Mouse (Mus musculus) hindbrain, embryonic 13.5 days (tissue): ENCODE data around the gene Sestd1. TPM values are rescaled to one million over a fixed set of nuclear protein-coding genes. Genes with fewer than 3 reads are reported as not detected.

Source experiments
- ATAC-seq: fragments of 200-750 bp; cut with Nextera tagmentation; 2 replicates; pipeline ENCODE4 v1.8.0; 2017; ENCODE audit warnings: moderate TSS enrichment; ENCODE audit not compliant: low FRiP score
- H3K27ac ChIP-seq: fragments of 300-500 bp; sonication (generic); 2 replicates; pipeline ENCODE4 v1.5.1; 2015; ENCODE audit warnings: inconsistent platforms, mild to moderate bottlenecking, moderate library complexity
- H3K27me3 ChIP-seq: fragments of 300-500 bp; sonication (generic); 2 replicates; pipeline ENCODE4 v1.6.1; 2015; ENCODE audit warnings: mild to moderate bottlenecking, inconsistent platforms
- H3K36me3 ChIP-seq: fragments of 300-500 bp; sonication (generic); 2 replicates; pipeline ENCODE4 v1.6.1; 2015; ENCODE audit warnings: mild to moderate bottlenecking, inconsistent platforms
- H3K4me1 ChIP-seq: fragments of 300-500 bp; sonication (generic); replicated peaks from 2 replicates; pipeline ENCODE4 v1.6.1; 2015; ENCODE audit warnings: inconsistent platforms
- H3K4me2 ChIP-seq: fragments of 300-500 bp; sonication (generic); 2 replicates; pipeline ENCODE4 v1.6.1; 2015; ENCODE audit warnings: inconsistent platforms, mild to moderate bottlenecking, moderate library complexity
- H3K4me3 ChIP-seq: fragments of 300-500 bp; sonication (generic); 2 replicates; pipeline ENCODE4 v1.5.1; 2015; ENCODE audit warnings: mild to moderate bottlenecking, inconsistent platforms
- H3K9ac ChIP-seq: fragments of 300-500 bp; sonication (generic); 2 replicates; pipeline ENCODE4 v1.6.1; 2015; ENCODE audit warnings: mild to moderate bottlenecking, inconsistent platforms
- H3K9me3 ChIP-seq: fragments of 300-500 bp; sonication (generic); 2 replicates; pipeline ENCODE4 v1.6.1; 2016; ENCODE audit warnings: inconsistent platforms
- WGBS: fragments of 180-500 bp; shearing (Covaris S2); methylation state at CpG from one replicate; pipeline ENCODE4 v1.1.7; 2015; 5-methylcytosine and 5-hydroxymethylcytosine counted together
- polyA plus RNA-seq: library from polyadenylated mRNA; unstranded; fragments of >200 nt; fragmentation: Nextera tagmentation; extraction: Ambion mirVana; gene quantifications from 2 replicates; pipeline ENCODE4 v1.2.1, GENCODE M21; 2015

Gene Sestd1
- polyA plus RNA-seq, 1 experiment from 2014 or later, result 27.8 TPM

- H3K9ac ChIP-seq, result no peak overlapping the region
- H3K4me2 ChIP-seq, result no peak overlapping the region
- peaks cover 22% of the 10 kb centered on the region for H3K36me3 ChIP-seq
- 86% methylated on average over 3 of the region's 3 CpGs for WGBS
- no peaks in the 10 kb centered on the region for H3K27me3 ChIP-seq
- peaks cover 26% of the 10 kb centered on the region for H3K4me1 ChIP-seq
- H3K27ac ChIP-seq, result no peak overlapping the region
- no peak overlapping the region for H3K4me3 ChIP-seq
- no peak for ATAC-seq
- H3K9me3 ChIP-seq, result no peaks in the 10 kb centered on the region
These were observed 34.6 kb downstream of the Sestd1 start for GRCm38 (mm10) chr2:77245806-77246205.

- H3K4me3 ChIP-seq, result no peak overlapping the region
- peaks cover 39% of the 10 kb centered on the region for H3K36me3 ChIP-seq
- H3K9ac ChIP-seq, result no peak overlapping the region
- WGBS, result 90% methylated on average over 6 of the region's 6 CpGs
- no peaks in the 10 kb centered on the region for H3K9me3 ChIP-seq
- no peak for ATAC-seq
- H3K4me1 ChIP-seq, result peaks cover 12% of the 10 kb centered on the region
- H3K27me3 ChIP-seq, result no peaks in the 10 kb centered on the region
- no peak overlapping the region for H3K27ac ChIP-seq
- H3K4me2 ChIP-seq, result no peak overlapping the region
These were observed 38.1 kb downstream of the Sestd1 start for GRCm38 (mm10) chr2:77242248-77242647.

GRCm38 (mm10) chr2:77238607-77239006, 41.8 kb downstream of the Sestd1 start:
- no peaks in the 10 kb centered on the region for H3K27me3 ChIP-seq

GRCm38 (mm10) chr2:77238046-77238445, 42.3 kb downstream of the Sestd1 start:
- Histone ChIP-seq H3K4me1 (no peaks in the 10 kb centered on the region), H3K4me3 (no peak overlapping the region), H3K4me2 (no peak overlapping the region), H3K36me3 (peaks cover 46% of the 10 kb centered on the region), H3K9ac (no peak overlapping the region), H3K9me3 (no peaks in the 10 kb centered on the region), H3K27ac (no peak overlapping the region), H3K27me3 (no peaks in the 10 kb centered on the region)
- ATAC-seq, result no peak
- WGBS, result 77% methylated on average over 3 of the region's 3 CpGs

More at GRCm38 (mm10) chr2:77238607-77239006, 41.8 kb downstream of the Sestd1 start:
- no peak overlapping the region for H3K9ac ChIP-seq
- H3K4me1 ChIP-seq, result no peaks in the 10 kb centered on the region
- H3K4me2 ChIP-seq, result no peak overlapping the region
- no peaks in the 10 kb centered on the region for H3K9me3 ChIP-seq
- peaks cover 45% of the 10 kb centered on the region for H3K36me3 ChIP-seq
- no peak for ATAC-seq
- no peak overlapping the region for H3K27ac ChIP-seq
- H3K4me3 ChIP-seq, result no peak overlapping the region
- WGBS, result 91% methylated on average over 3 of the region's 3 CpGs

GRCm38 (mm10) chr2:77236860-77237259, 43.5 kb downstream of the Sestd1 start:
- no peaks in the 10 kb centered on the region for H3K9me3 ChIP-seq
- H3K27ac ChIP-seq, result no peak overlapping the region
- 80% methylated on average over 4 of the region's 4 CpGs for WGBS
- no peaks in the 10 kb centered on the region for H3K27me3 ChIP-seq
- no peaks in the 10 kb centered on the region for H3K4me1 ChIP-seq
- H3K4me2 ChIP-seq, result no peak overlapping the region
- H3K4me3 ChIP-seq, result no peak overlapping the region
- H3K36me3 ChIP-seq, result peaks cover 58% of the 10 kb centered on the region
- ATAC-seq, result no peak
- no peak overlapping the region for H3K9ac ChIP-seq

GRCm38 (mm10) chr2:77235896-77236295, 44.5 kb downstream of the Sestd1 start:
- Histone ChIP-seq H3K4me3 (no peak overlapping the region), H3K27ac (no peak overlapping the region), H3K4me2 (no peak overlapping the region), H3K36me3 (peaks cover 60% of the 10 kb centered on the region), H3K4me1 (no peaks in the 10 kb centered on the region), H3K27me3 (no peaks in the 10 kb centered on the region), H3K9me3 (no peaks in the 10 kb centered on the region), H3K9ac (no peak overlapping the region)
- ATAC-seq, result no peak
- whole genome bisulfite sequencing, result 89% methylated on average over 4 of the region's 4 CpGs

GRCm38 (mm10) chr2:77232604-77233003, 47.8 kb downstream of the Sestd1 start:
- Histone ChIP-seq H3K9ac (no peak overlapping the region), H3K4me3 (no peak overlapping the region), H3K4me2 (no peak overlapping the region), H3K4me1 (no peaks in the 10 kb centered on the region), H3K27ac (no peak overlapping the region), H3K36me3 (peaks cover 49% of the 10 kb centered on the region), H3K27me3 (no peaks in the 10 kb centered on the region), H3K9me3 (no peaks in the 10 kb centered on the region)
- ATAC-seq, result no peak
- 93% methylated on average over 2 of the region's 2 CpGs for WGBS

- H3K4me2 ChIP-seq, result no peak overlapping the region
- H3K27ac ChIP-seq, result no peak overlapping the region
- H3K4me3 ChIP-seq, result no peak overlapping the region
- H3K36me3 ChIP-seq, result peaks cover 11% of the 10 kb centered on the region
- no peaks in the 10 kb centered on the region for H3K27me3 ChIP-seq
- no peak overlapping the region for H3K9ac ChIP-seq
- no peaks in the 10 kb centered on the region for H3K9me3 ChIP-seq
- ATAC-seq, result no peak
- no peaks in the 10 kb centered on the region for H3K4me1 ChIP-seq
- WGBS, result 79% methylated on average over 2 of the region's 2 CpGs
These were observed 59.4 kb downstream of the Sestd1 start for GRCm38 (mm10) chr2:77220960-77221359.

- Histone ChIP-seq H3K4me1 (no peaks in the 10 kb centered on the region), H3K27ac (no peak overlapping the region), H3K9ac (no peak overlapping the region), H3K4me2 (no peak overlapping the region), H3K36me3 (peaks cover 53% of the 10 kb centered on the region), H3K9me3 (no peaks in the 10 kb centered on the region), H3K27me3 (no peaks in the 10 kb centered on the region), H3K4me3 (no peak overlapping the region)
- 77% methylated on average over 5 of the region's 5 CpGs for WGBS
- ATAC-seq, result no peak
These were observed 67.5 kb downstream of the Sestd1 start for GRCm38 (mm10) chr2:77212885-77213284.

GRCm38 (mm10) chr2:77206951-77207350, 73.4 kb downstream of the Sestd1 start:
- Histone ChIP-seq H3K27ac (no peak overlapping the region), H3K36me3 (peaks cover 40% of the 10 kb centered on the region), H3K9me3 (no peaks in the 10 kb centered on the region), H3K27me3 (no peaks in the 10 kb centered on the region), H3K4me3 (no peak overlapping the region), H3K4me2 (no peak overlapping the region), H3K9ac (no peak overlapping the region), H3K4me1 (no peaks in the 10 kb centered on the region)
- 93% methylated on average over 3 of the region's 3 CpGs for WGBS
- ATAC-seq, result no peak

GRCm38 (mm10) chr2:77203916-77204315, 76.5 kb downstream of the Sestd1 start:
- Histone ChIP-seq H3K9ac (no peak overlapping the region), H3K4me2 (no peak overlapping the region), H3K27me3 (no peaks in the 10 kb centered on the region), H3K27ac (no peak overlapping the region), H3K4me1 (0 out of 2 replicates have a peak, but pooled peaks cover 4% of the 10 kb centered on the region), H3K9me3 (no peaks in the 10 kb centered on the region), H3K36me3 (peaks cover 30% of the 10 kb centered on the region), H3K4me3 (no peak overlapping the region)
- no peak for ATAC-seq
- WGBS, result 52% methylated on average over 2 of the region's 2 CpGs

GRCm38 (mm10) chr2:77201900-77202299, 78.5 kb downstream of the Sestd1 start:
- H3K27ac ChIP-seq, result no peak overlapping the region
- peaks cover 30% of the 10 kb centered on the region for H3K36me3 ChIP-seq
- H3K4me2 ChIP-seq, result no peak overlapping the region
- no peaks in the 10 kb centered on the region for H3K9me3 ChIP-seq
- no peak overlapping the region for H3K4me3 ChIP-seq
- H3K9ac ChIP-seq, result no peak overlapping the region
- ATAC-seq, result no peak
- 96% methylated on average over 1 of the region's 1 CpGs for WGBS
- 0 out of 2 replicates have a peak, but pooled peaks cover 4% of the 10 kb centered on the region for H3K4me1 ChIP-seq
- no peaks in the 10 kb centered on the region for H3K27me3 ChIP-seq

- H3K9me3 ChIP-seq, result no peaks in the 10 kb centered on the region
- no peak overlapping the region for H3K4me3 ChIP-seq
- H3K36me3 ChIP-seq, result peaks cover 30% of the 10 kb centered on the region
- no peaks in the 10 kb centered on the region for H3K27me3 ChIP-seq
- no peak for ATAC-seq
- 0 out of 2 replicates have a peak, but pooled peaks cover 4% of the 10 kb centered on the region for H3K4me1 ChIP-seq
- WGBS, result 88% methylated on average over 5 of the region's 5 CpGs
- no peak overlapping the region for H3K27ac ChIP-seq
- no peak overlapping the region for H3K9ac ChIP-seq
- no peak overlapping the region for H3K4me2 ChIP-seq
These were observed 79.3 kb downstream of the Sestd1 start for GRCm38 (mm10) chr2:77200958-77201614.
